Mouse (Mus musculus): Measurements from ENCODE around the gene Dpep3.
A peak's percentile ranks its signal among the peaks of the same experiment; 100 is the strongest.
"Not testable (repeated sequence)": the region's sequence is repeated elsewhere in the genome, so short reads cannot be mapped to it uniquely, and the experiment has no call there.

Dpep3 gene

DNA sequence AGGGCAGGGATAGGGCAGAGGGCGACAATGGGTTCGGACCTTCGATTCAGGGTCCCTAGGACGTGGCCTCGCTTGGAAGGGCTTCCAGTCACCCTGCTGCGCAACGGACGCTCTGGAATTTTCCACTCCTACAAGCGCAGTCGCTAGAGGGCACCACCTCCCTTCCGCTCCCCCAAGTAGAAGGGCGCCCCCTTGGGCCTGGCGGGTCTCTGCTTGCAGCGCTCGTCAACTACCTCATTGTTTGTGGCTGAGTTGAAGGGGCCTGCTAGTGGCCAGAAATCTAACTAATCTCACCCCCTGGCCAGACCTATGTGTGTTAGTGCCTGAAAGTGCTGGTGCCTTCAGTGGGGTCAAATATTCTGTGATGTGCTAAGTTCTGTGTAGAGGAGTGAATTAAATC lies at the start of gene Dpep3:
Gene Dpep3, minus strand, starts transcription at position 105 of the 400 bp plus-strand sequence.
- DNase-seq = no peak

GRCm38 (mm10) chr8:106022483-106022882 lies 43.3 kb upstream of the Dpep3 start:
- DNase-seq = peak; percentile 70

DNA sequence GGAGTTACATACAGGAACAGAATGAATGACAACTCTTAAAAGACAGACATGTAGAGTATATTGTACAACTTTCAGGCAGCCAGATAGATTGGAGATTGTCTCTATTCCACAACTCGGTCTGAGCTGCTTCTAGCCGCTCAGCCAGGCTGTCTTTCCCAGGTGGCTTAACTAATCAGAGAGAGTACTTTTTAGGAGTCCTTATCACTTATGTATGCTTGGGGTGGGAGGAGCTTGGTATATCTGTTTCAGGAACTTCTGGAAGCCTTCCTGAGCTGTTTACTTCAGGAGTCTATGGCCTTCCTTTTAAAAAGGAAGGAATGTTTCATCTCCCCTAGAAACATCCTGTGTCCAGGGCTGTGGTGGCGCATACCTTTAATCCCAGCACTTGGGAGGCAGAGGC lies 38.8 kb upstream of the Dpep3 start:
- DNase-seq = no peak

DNA sequence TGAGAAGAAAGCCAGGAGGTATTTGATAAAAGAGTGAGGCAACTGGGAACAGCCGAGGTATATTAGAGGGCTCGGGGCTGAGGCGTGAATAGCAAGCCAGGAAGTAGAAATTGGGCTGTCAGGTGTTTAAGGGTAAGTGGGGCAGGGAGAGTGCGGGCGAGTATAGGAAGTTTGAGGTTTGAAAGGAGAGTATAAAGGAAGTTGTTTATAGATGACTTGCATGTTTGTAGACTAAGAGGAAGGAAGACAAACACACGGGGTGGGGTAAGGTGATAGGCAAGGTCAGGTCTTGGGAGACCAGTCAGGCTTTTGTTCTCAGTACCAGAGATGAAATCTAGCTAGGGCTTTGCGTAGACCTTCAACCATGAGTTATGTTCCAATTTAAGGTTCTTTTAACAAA lies 37.9 kb upstream of the Dpep3 start:
- no peak for DNase-seq

- no peak for DNase-seq
Measured at GRCm38 (mm10) chr8:106016284-106016683, 37.1 kb upstream of the Dpep3 start.

GRCm38 (mm10) chr8:106012203-106012602 lies 33.0 kb upstream of the Dpep3 start:
- not testable (repeated sequence) for DNase-seq

GRCm38 (mm10) chr8:106011643-106011986 lies 32.4 kb upstream of the Dpep3 start, which contains the start of gene Ddx28:
Gene Ddx28 (minus strand): TSS chr8:106011882.
- DNase-seq = no peak

- peak; percentile 95 for DNase-seq
Measured at GRCm38 (mm10) chr8:106010748-106011642, 31.8 kb upstream of the Dpep3 start.

- DNase-seq = not testable (repeated sequence)
Measured at GRCm38 (mm10) chr8:106007891-106008290, 28.7 kb upstream of the Dpep3 start.

DNA sequence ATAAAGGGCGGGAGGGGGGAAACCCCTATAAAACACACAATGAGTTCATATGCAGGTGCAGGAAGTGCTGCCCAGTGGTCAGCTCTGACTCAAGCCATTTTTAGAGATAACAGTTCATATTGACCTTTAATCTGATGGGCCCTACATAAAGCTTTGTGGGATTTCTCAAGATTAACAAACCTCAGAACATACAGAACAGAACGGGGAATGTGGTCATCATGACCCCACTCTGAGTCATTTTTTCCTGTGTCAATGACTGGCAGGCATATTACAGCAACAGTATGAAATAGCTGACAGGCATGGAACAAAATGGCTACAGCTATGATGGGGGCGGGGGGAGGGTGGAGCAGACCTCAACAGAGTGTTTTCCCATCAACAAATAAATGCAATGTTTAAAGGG lies 27.9 kb upstream of the Dpep3 start:
- no peak for DNase-seq

DNA sequence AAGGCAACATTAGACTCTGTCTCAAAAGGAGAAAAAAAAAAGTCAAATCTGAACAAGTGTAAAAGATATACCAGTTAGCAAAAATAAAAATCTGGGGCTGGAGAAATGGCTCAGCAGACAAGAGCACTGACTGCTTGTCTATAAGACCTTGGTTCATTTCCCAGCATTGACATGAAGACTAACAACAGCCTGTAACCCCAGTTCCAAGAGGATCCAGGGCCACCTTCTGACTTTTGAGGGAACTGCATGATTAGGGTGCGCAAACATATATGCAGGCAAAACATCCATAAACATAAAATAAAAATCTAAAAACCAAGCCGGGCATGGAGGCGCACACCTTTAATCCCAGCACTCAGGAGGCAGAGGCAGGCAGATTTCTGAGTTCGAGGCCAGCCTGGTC lies 27.2 kb upstream of the Dpep3 start:
- no peak for DNase-seq

- DNase-seq = no peak
Measured at GRCm38 (mm10) chr8:106005875-106006274, 26.6 kb upstream of the Dpep3 start, which contains the start of gene Dpep2nb. Gene Dpep2nb (minus strand): TSS chr8:106005975.

DNA sequence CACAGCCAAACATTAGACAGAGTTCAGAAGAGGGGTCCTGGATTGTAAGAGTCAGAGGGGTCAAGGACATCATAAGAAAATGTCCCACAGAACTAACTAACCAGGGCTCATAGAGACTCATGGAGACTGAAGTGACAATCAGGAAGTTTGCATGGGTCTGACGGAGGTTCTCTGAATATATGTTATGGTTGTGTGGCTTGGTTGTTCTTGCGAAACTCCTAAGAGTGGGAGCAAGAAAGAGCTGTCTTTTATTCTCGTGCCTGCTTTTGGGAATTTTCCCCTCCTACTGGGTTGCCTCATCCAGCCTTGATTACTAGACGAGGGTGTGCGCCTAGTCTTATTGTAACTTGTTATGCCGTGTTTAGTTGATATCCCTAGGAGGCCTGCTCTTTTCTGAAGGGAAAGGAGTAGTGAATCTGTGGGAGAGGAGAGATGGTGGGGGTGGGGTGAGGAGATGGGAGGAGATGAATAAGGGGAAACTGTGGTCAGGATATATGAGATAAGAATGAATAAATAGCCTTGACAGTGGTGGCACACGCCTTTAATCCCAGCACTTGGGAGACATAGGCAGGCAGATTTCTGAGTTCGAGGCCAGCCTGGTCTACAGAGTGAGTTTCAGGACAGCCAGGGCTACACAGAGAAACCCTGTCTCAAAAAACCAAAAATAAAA lies 25.4 kb upstream of the Dpep3 start:
- no peak for DNase-seq

DNA sequence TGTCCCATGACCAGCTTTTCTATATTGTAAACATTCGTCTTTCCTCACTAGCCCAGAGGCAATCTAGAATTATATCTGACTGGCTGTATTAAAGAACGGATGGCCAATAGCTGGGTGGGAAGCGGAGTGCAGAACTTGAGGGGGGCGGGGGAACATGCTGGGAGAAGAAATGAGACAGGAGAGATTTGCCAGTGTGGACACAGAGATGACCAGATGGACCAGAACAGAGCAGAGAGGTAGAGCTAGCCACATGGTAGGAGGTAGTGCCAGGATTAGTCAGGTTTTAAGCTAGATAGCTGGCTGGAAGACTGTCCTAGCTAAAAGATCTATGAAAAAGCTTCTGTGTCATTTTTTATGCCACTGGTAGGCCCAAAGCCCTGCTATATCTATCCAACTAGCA lies 22.7 kb upstream of the Dpep3 start:
- no peak for DNase-seq

DNA sequence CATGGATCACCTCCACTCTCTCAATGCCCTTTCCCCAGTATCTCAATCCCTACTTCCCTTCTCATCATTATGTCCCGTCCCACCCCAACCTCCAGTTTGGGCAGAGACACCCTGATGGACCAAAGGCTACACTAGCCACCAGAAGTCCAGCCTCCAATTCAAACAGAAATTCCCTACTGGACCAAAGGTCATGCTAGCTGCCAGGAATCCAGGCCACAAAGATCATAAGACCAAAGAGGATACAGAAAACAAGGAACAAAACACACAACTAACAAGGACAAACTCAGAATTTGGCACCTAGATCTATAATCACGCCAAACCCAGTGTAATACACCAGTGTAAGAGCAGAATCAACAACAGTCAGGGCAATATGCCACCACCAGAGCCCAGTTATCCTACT lies 19.7 kb upstream of the Dpep3 start:
- DNase-seq = no peak

DNA sequence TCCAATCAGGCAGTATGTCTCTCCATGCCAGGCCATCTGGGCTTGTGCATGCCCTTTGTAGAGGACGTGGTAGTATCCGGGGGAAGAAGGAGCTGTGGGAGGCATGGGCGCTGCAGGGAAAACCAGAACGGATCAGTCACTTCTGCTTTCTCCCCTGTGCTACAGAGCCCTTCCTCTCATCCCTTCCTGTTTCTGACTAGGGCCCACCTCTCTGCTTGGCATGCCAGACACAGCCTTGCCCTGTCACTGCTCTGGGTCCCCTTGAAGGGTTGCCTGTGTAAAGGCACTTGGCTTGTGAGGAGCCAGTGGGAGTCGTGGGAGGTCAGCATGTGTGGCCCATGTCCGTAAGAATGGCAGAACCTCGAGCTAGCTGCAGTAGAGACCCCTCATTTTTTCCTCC lies 17.1 kb upstream of the Dpep3 start:
- DNase-seq = no peak

- DNase-seq = no peak
Measured at GRCm38 (mm10) chr8:105993226-105993625, 14.0 kb upstream of the Dpep3 start.

DNA sequence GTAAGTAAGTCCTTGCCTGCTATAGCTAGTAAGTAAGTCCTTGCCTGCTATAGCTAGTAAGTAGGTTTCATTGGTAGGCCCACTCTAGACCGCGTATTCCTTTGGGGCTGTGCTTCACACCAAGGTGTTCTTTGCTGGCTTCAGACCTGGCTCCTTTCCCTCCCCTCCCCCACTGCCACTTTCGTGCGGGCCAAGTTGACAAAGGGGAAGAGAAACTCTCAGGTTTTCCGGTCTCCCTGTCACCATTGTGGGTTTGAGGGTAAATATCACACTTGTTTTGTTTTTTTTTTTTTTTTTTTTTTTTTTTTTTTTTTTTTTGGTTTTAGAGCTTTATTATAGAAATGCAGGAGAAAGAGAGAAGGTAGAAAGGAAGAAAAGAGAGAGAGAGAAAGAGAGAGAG lies 13.3 kb upstream of the Dpep3 start:
- DNase-seq = no peak

DNA sequence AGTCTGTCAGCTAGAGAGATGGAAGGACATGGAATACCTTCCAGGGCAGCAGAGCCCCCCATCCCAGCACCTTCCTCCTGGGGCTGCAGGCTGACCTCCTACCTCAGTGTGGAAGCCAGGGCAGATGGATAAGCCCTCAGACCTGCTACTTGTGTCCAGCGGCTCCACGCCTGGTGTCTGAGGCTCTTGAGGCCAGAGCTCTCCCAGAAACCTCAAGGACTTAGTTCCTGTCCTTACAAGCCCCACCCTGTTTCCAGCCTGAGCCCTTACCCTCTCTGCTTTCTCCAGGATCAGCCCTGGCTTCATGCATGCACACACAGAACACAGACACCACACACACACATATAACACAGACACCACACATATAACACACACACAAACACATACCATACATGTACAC lies 12.3 kb upstream of the Dpep3 start:
- DNase-seq = no peak

DNA sequence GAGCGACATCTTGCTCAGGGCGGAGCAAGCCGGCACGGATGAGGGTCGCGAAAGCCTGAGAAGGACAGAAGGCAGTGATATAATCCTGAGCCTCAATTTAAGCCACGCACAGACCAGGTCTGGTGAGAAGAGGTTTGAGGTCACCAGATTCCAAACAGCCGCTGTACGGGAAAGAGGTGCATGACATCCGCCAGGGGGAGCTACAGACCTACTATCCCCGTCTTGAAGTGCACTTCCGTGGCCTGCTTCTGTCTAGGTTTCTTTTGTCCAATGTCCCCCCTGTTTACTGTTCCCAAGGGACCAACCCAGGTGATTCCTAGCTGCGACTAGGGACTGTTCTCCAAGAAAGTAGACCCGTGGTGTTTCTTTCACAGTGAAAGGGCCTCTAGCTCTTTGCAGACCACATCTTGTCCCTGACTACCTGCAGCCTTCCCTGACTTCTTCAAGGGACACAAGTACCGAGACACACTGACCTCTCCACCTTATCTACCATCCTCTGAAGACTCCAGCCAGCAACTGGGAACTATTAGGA lies 11.7 kb upstream of the Dpep3 start, which contains the start of gene Dus2:
Gene Dus2, plus strand, starts transcription at position 482 of the 532 bp plus-strand sequence.
- peak; percentile 86 for DNase-seq

DNA sequence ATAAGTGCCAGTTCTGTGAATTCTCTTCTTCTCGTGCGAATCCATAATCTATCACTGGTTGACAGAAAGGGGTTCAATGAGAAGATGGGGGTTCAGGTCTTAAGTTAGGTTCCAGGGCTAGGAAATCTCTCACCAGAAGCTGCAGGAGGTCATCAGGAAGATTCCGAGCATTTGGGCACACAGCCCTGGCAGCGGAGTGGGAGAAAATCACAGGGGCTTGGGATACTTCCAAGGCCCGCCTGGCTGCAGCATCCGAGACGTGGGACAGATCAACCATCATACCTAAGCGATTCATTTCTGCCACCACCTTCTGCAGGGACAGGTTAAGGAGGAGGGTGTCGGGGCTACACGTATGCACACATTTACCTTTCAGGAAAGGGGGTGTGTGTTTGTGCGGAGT lies 9.3 kb upstream of the Dpep3 start:
- no peak for DNase-seq

- not testable (repeated sequence) for DNase-seq
Measured at GRCm38 (mm10) chr8:105983406-105983805, 4.2 kb upstream of the Dpep3 start.

GRCm38 (mm10) chr8:105981146-105981545 lies 1.9 kb upstream of the Dpep3 start:
- DNase-seq = no peak

- no peak for DNase-seq
Measured at GRCm38 (mm10) chr8:105975363-105975762, 3.9 kb downstream of the Dpep3 start.
